Mouse (Mus musculus) forebrain, embryonic 10.5 days (tissue): ENCODE measurements at regions not wholly inside any gene's neighbourhood (a gene's known extent, or its start where the extent isn't known, plus 50 kb on each side); places are given as distances from the start of the nearest gene placed in this dataset.

Source experiments
- DNase-seq: peaks from one replicate; pipeline ENCODE4 v3.0.0-alpha.2; 2017; ENCODE audit warnings: low spot score; ENCODE audit errors: extremely low spot score
- H3K27ac ChIP-seq: fragments of 300-500 bp; sonication (generic); 2 replicates; pipeline ENCODE4 v1.5.1; 2016; ENCODE audit warnings: mild to moderate bottlenecking
- H3K27me3 ChIP-seq: fragments of 300-500 bp; sonication (generic); 2 replicates; pipeline ENCODE4 v1.6.1; 2016; ENCODE audit warnings: mild to moderate bottlenecking; ENCODE audit not compliant: poor library complexity, severe bottlenecking
- H3K36me3 ChIP-seq: fragments of 300-500 bp; sonication (generic); replicated peaks from 2 replicates; pipeline ENCODE4 v1.6.1; 2016; ENCODE audit warnings: mild to moderate bottlenecking, moderate library complexity
- H3K4me1 ChIP-seq: fragments of 300-500 bp; sonication (generic); 2 replicates; pipeline ENCODE4 v1.6.1; 2016
- H3K4me3 ChIP-seq: fragments of 300-500 bp; sonication (generic); 2 replicates; pipeline ENCODE4 v1.5.1; 2016; ENCODE audit warnings: mild to moderate bottlenecking, moderate library complexity
- H3K9me3 ChIP-seq: fragments of 300-500 bp; sonication (generic); 2 replicates; pipeline ENCODE4 v1.6.1; 2016; ENCODE audit warnings: mild to moderate bottlenecking, moderate library complexity
- WGBS: fragments of 180-500 bp; shearing (Covaris S2); methylation state at CpG from one replicate; pipeline ENCODE4 v1.1.7; 2016; 5-methylcytosine and 5-hydroxymethylcytosine counted together

GRCm38 (mm10) chr1:154150167-154150851 is 50.7 kb upstream of the Zfp648 start:
- no peaks in the 10 kb centered on the region for H3K27me3 ChIP-seq
- H3K36me3 ChIP-seq: no peaks in the 10 kb centered on the region
- no peaks in the 10 kb centered on the region for H3K9me3 ChIP-seq
- H3K27ac ChIP-seq: peak overlapping the region; percentile 63
- peaks cover 9% of the 10 kb centered on the region for H3K4me1 ChIP-seq
- 45% methylated on average over 8 of the region's 8 CpGs for WGBS
- H3K4me3 ChIP-seq: no peak overlapping the region
- no peak for DNase-seq
